Mouse (Mus musculus) midbrain, embryonic 16.5 days (tissue): Measurements from ENCODE around the gene Cd3eap. TPM values are rescaled to one million over a fixed set of nuclear protein-coding genes. Genes with fewer than 3 reads are reported as not detected.

Source experiments
- ATAC-seq: fragments of 200-750 bp; cut with Nextera tagmentation; 2 replicates; pipeline ENCODE4 v1.8.0; 2017; ENCODE audit warnings: moderate TSS enrichment
- H3K27ac ChIP-seq: fragments of 300-500 bp; sonication (generic); 2 replicates; pipeline ENCODE4 v1.5.1; 2014; ENCODE audit warnings: mild to moderate bottlenecking, low read length, mixed read lengths
- H3K27me3 ChIP-seq: fragments of 300-500 bp; sonication (generic); 2 replicates; pipeline ENCODE4 v1.6.1; 2014; ENCODE audit warnings: low read depth, low read length, mixed read lengths; ENCODE audit not compliant: control insufficient read depth, insufficient read depth
- H3K36me3 ChIP-seq: fragments of 300-500 bp; sonication (generic); 2 replicates; pipeline ENCODE4 v1.6.1; 2014; ENCODE audit warnings: mild to moderate bottlenecking, low read length, moderate library complexity, mixed read lengths; ENCODE audit not compliant: control insufficient read depth, insufficient read depth
- H3K4me1 ChIP-seq: fragments of 300-500 bp; sonication (generic); 2 replicates; pipeline ENCODE4 v1.6.1; 2014; ENCODE audit warnings: mild to moderate bottlenecking, low read length, mixed read lengths; ENCODE audit not compliant: control insufficient read depth, insufficient read depth
- H3K4me2 ChIP-seq: fragments of 300-500 bp; sonication (generic); 2 replicates; pipeline ENCODE4 v1.6.1; 2014; ENCODE audit warnings: mild to moderate bottlenecking, low read length, mixed read lengths
- H3K4me3 ChIP-seq: fragments of 300-500 bp; sonication (generic); 2 replicates; pipeline ENCODE4 v1.5.1; 2014; ENCODE audit warnings: low read depth, mild to moderate bottlenecking, low read length, moderate library complexity, mixed read lengths
- H3K9ac ChIP-seq: fragments of 300-500 bp; sonication (generic); 2 replicates; pipeline ENCODE4 v1.6.1; 2014; ENCODE audit warnings: low read depth, low read length, mixed read lengths
- H3K9me3 ChIP-seq: fragments of 300-500 bp; sonication (generic); replicated peaks from 2 replicates; pipeline ENCODE4 v1.6.1; 2014; ENCODE audit warnings: mild to moderate bottlenecking, low read length, mixed read lengths; ENCODE audit not compliant: control insufficient read depth, poor library complexity, severe bottlenecking
- WGBS: fragments of 180-500 bp; shearing (Covaris S2); extraction: QIAGEN DNeasy Blood & Tissue Kit; methylation state at CpG from one replicate; pipeline ENCODE4 v1.1.7; 2014; 5-methylcytosine and 5-hydroxymethylcytosine counted together
- polyA plus RNA-seq: library from polyadenylated mRNA; unstranded; fragments of >200 nt; fragmentation: Nextera tagmentation; extraction: Ambion mirVana; gene quantifications from 2 replicates; pipeline ENCODE4 v1.2.1, GENCODE M21; 2015

The Cd3eap gene
- polyA plus RNA-seq, 1 experiment from 2014 or later: 24.1 TPM

GRCm38 (mm10) chr7:19357381-19358375 lies 1.6 kb downstream of the Cd3eap start:
- WGBS: 91% methylated on average over 25 of the region's 25 CpGs
- Histone ChIP-seq H3K9me3 (no peaks in the 10 kb centered on the region), H3K4me2 (peak overlapping the region; percentile 98; the same call in 1 of the 2 replicates), H3K27me3 (no peaks in the 10 kb centered on the region), H3K9ac (peak overlapping the region; percentile 73; the same call in 1 of the 2 replicates), H3K27ac (no peak overlapping the region), H3K4me3 (no peak overlapping the region), H3K4me1 (peaks cover 12% of the 10 kb centered on the region), H3K36me3 (peaks cover 20% of the 10 kb centered on the region)
- no peak for ATAC-seq

- Histone ChIP-seq H3K27me3 (no peaks in the 10 kb centered on the region), H3K9ac (no peak overlapping the region), H3K27ac (no peak overlapping the region), H3K4me2 (no peak overlapping the region), H3K4me1 (peaks cover 12% of the 10 kb centered on the region), H3K36me3 (peaks cover 23% of the 10 kb centered on the region), H3K9me3 (no peaks in the 10 kb centered on the region), H3K4me3 (no peak overlapping the region)
- no peak for ATAC-seq
- 83% methylated on average over 10 of the region's 10 CpGs for WGBS
Measured at GRCm38 (mm10) chr7:19356311-19356710, 3.0 kb downstream of the Cd3eap start.

GRCm38 (mm10) chr7:19354991-19355390 lies 4.3 kb downstream of the Cd3eap start:
- Histone ChIP-seq H3K4me1 (peaks cover 10% of the 10 kb centered on the region), H3K4me3 (no peak overlapping the region), H3K9ac (no peak overlapping the region), H3K27me3 (no peaks in the 10 kb centered on the region), H3K27ac (no peak overlapping the region), H3K9me3 (no peaks in the 10 kb centered on the region), H3K36me3 (peaks cover 27% of the 10 kb centered on the region), H3K4me2 (no peak overlapping the region)
- WGBS: 94% methylated on average over 5 of the region's 5 CpGs
- no peak for ATAC-seq

GRCm38 (mm10) chr7:19350221-19350620 lies 9.1 kb downstream of the Cd3eap start:
- Histone ChIP-seq H3K4me1 (peaks cover 11% of the 10 kb centered on the region), H3K27me3 (no peaks in the 10 kb centered on the region), H3K4me3 (no peak overlapping the region), H3K9ac (no peak overlapping the region), H3K36me3 (peaks cover 20% of the 10 kb centered on the region), H3K27ac (no peak overlapping the region), H3K9me3 (no peaks in the 10 kb centered on the region), H3K4me2 (no peak overlapping the region)
- ATAC-seq: no peak
- 96% methylated on average over 8 of the region's 8 CpGs for WGBS

- Histone ChIP-seq H3K36me3 (peaks cover 19% of the 10 kb centered on the region), H3K9me3 (no peaks in the 10 kb centered on the region), H3K4me2 (no peak overlapping the region), H3K9ac (no peak overlapping the region), H3K4me1 (peaks cover 12% of the 10 kb centered on the region), H3K27ac (no peak overlapping the region), H3K4me3 (no peak overlapping the region), H3K27me3 (no peaks in the 10 kb centered on the region)
- no peak for ATAC-seq
- WGBS: 89% methylated on average over 13 of the region's 13 CpGs
Measured at GRCm38 (mm10) chr7:19349188-19349915, 9.9 kb downstream of the Cd3eap start.

GRCm38 (mm10) chr7:19344938-19345471 lies 14.3 kb downstream of the Cd3eap start:
- peaks cover 9% of the 10 kb centered on the region for H3K27me3 ChIP-seq
- H3K4me1 ChIP-seq: peaks cover 24% of the 10 kb centered on the region
- H3K9me3 ChIP-seq: no peaks in the 10 kb centered on the region
- peak overlapping the region; percentile 67 for H3K4me3 ChIP-seq
- peak; percentile 94 for ATAC-seq
- H3K36me3 ChIP-seq: peaks cover 2% of the 10 kb centered on the region; the same call in 1 of the 2 replicates
- WGBS: 0% methylated on average over 31 of the region's 31 CpGs
- H3K4me2 ChIP-seq: peak overlapping the region; percentile 93
- peak overlapping the region; percentile 74 for H3K9ac ChIP-seq
- peak overlapping the region; percentile 78 for H3K27ac ChIP-seq

GRCm38 (mm10) chr7:19344237-19344847 lies 14.9 kb downstream of the Cd3eap start, which contains the start of gene Ercc1:
Gene Ercc1 (plus strand): TSS chr7:19344778.
- no peaks in the 10 kb centered on the region for H3K9me3 ChIP-seq
- H3K9ac ChIP-seq: peak within 1 kb of the TSS; percentile 74
- peaks cover 24% of the 10 kb centered on the region for H3K4me1 ChIP-seq
- peak within 1 kb of the TSS; percentile 93 for H3K4me2 ChIP-seq
- H3K36me3 ChIP-seq: 0 out of 2 replicates have a peak, but pooled peaks cover 2% of the 10 kb centered on the region
- H3K27ac ChIP-seq: peak within 1 kb of the TSS; percentile 78
- peaks cover 9% of the 10 kb centered on the region for H3K27me3 ChIP-seq
- ATAC-seq: peak; percentile 13; the same call in 1 of the 2 replicates
- WGBS: 28% methylated on average over 12 of the region's 12 CpGs
- H3K4me3 ChIP-seq: peak within 1 kb of the TSS; percentile 67

GRCm38 (mm10) chr7:19343210-19343808 lies 16.0 kb downstream of the Cd3eap start:
- H3K27me3 ChIP-seq: peaks cover 9% of the 10 kb centered on the region
- H3K27ac ChIP-seq: no peak overlapping the region
- WGBS: under 1% methylated on average over 11 of the region's 11 CpGs
- no peak overlapping the region for H3K4me2 ChIP-seq
- no peak overlapping the region for H3K9ac ChIP-seq
- H3K36me3 ChIP-seq: 0 out of 2 replicates have a peak, but pooled peaks cover under 1% of the 10 kb centered on the region
- peaks cover 24% of the 10 kb centered on the region for H3K4me1 ChIP-seq
- ATAC-seq: no peak
- no peaks in the 10 kb centered on the region for H3K9me3 ChIP-seq
- no peak overlapping the region for H3K4me3 ChIP-seq
